Mouse (Mus musculus) bone marrow, adult 2 months (tissue): Measurements from ENCODE around the gene Shld2. TPM values are rescaled to one million over a fixed set of nuclear protein-coding genes. Genes with fewer than 3 reads are reported as not detected.

Source experiments
- H3K27ac ChIP-seq: fragments of 200-500 bp; 2 replicates; pipeline ENCODE4 v1.5.1; 2012; ENCODE audit warnings: low read depth, mild to moderate bottlenecking, control low read depth, inconsistent platforms, low read length; ENCODE audit not compliant: control insufficient read depth, poor library complexity, insufficient read depth
- H3K4me1 ChIP-seq: fragments of 200-500 bp; 2 replicates; pipeline ENCODE4 v1.6.1; 2011; ENCODE audit warnings: low read length; ENCODE audit not compliant: control insufficient read depth, insufficient read depth
- H3K4me3 ChIP-seq: fragments of 200-500 bp; replicated peaks from 2 replicates; pipeline ENCODE3; 2011; ENCODE audit warnings: mild to moderate bottlenecking, low read depth, low read length, control low read depth; ENCODE audit not compliant: control insufficient read depth
- CTCF ChIP-seq: fragments of 200-500 bp; IDR thresholded peaks from 2 replicates; pipeline ENCODE4 v1.5.1; 2011; ENCODE audit warnings: low read length, control low read depth; ENCODE audit not compliant: control insufficient read depth, insufficient read depth
- POLR2A ChIP-seq: fragments of 200-500 bp; IDR thresholded peaks from 2 replicates; pipeline ENCODE4 v1.6.1; 2011; ENCODE audit warnings: low read depth, mild to moderate bottlenecking, control low read depth, low read length, borderline replicate concordance; ENCODE audit not compliant: control insufficient read depth
- WGBS: fragments of 180-500 bp; shearing (Covaris S2); methylation state at CpG from one replicate; pipeline ENCODE4 v1.1.7; 2018; 5-methylcytosine and 5-hydroxymethylcytosine counted together
- polyA plus RNA-seq: library from polyadenylated mRNA; stranded (reverse); fragments of >200 nt; gene quantifications from 2 replicates; pipeline ENCODE4 v1.2.4, GENCODE M21; 2011; ENCODE audit warnings: low replicate concordance; ENCODE audit not compliant: missing spikeins, insufficient read depth, insufficient read length

Shld2 gene
- polyA plus RNA-seq, 1 experiment: 0.45 TPM

GRCm38 (mm10) chr14:34193879-34194278 is 116.4 kb downstream of the Shld2 start:
- H3K27ac ChIP-seq: no peak overlapping the region
- H3K4me3 ChIP-seq: no peak overlapping the region
- WGBS: 68% methylated on average over 4 of the region's 4 CpGs
- H3K4me1 ChIP-seq: no peaks in the 10 kb centered on the region
- TF ChIP-seq CTCF (no peak), POLR2A (no peak)

GRCm38 (mm10) chr14:34190361-34190760 is 119.9 kb downstream of the Shld2 start:
- Histone ChIP-seq H3K27ac (no peak overlapping the region), H3K4me1 (no peaks in the 10 kb centered on the region), H3K4me3 (no peak overlapping the region)
- TF ChIP-seq POLR2A: no peak
- no peak for TF ChIP-seq CTCF
- 58% methylated on average over 7 of the region's 7 CpGs for WGBS

- no peak overlapping the region for H3K4me3 ChIP-seq
- WGBS: 65% methylated on average over 5 of the region's 5 CpGs
- TF ChIP-seq CTCF (peak; percentile 47), POLR2A (no peak)
- H3K4me1 ChIP-seq: no peaks in the 10 kb centered on the region
- no peak overlapping the region for H3K27ac ChIP-seq
Measured at GRCm38 (mm10) chr14:34188629-34189028, 121.7 kb downstream of the Shld2 start.

Other genes with a start within 250 kb of the Shld2 start
- 2.0 TPM in 1 of 2 replicates, not detected in the other for gene Anxa8, start 224.5 kb downstream of the Shld2 start, polyA plus RNA-seq
- not detected in 2 replicates for gene A630023A22Rik, start 207.7 kb downstream of the Shld2 start, polyA plus RNA-seq
- not detected in 2 replicates for gene Npy4r, start 158.0 kb downstream of the Shld2 start, polyA plus RNA-seq
- not detected in 2 replicates for gene Gprin2, start 108.8 kb downstream of the Shld2 start, polyA plus RNA-seq
- gene Syt15, start 90.9 kb downstream of the Shld2 start, polyA plus RNA-seq: 0.54 and 0.55 TPM in 2 replicates
- gene Glud1, start 234 bp upstream of the Shld2 start, polyA plus RNA-seq: 9.9 and 41.8 TPM in 2 replicates
- not detected in 2 replicates for gene Fam25c, start 44.9 kb upstream of the Shld2 start, polyA plus RNA-seq
- not detected in 2 replicates for gene Sncg, start 64.3 kb upstream of the Shld2 start, polyA plus RNA-seq
- 3.0 TPM in 2 replicates for gene Mmrn2, start 65.0 kb upstream of the Shld2 start, polyA plus RNA-seq
- gene Bmpr1a, start 192.8 kb upstream of the Shld2 start, polyA plus RNA-seq: 0.57 and 5.9 TPM in 2 replicates
- gene 9230112D13Rik, start 212.3 kb upstream of the Shld2 start, polyA plus RNA-seq: not detected in 2 replicates